Mouse (Mus musculus): ENCODE results near the gene Psmb11.

DNA sequence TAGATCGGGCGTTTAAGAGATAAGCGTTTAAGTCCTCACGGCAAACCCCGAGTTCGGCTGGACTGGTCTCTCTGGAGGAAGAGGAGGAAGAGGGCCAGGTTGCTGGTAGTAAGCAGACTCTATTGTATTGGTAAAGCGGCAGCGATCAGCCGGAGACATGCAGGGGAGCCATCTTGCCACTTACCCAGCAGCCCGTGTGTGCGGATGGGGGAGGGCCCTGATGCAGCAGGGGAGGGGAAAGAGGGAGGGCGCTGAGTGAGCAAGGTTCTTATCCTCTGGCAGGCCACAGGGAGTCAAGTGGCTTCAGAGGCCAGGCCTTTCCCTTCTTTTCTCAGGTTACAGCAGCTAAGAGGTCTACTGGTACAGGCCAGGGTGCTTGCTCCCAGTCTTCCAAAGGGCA, 32.3 kb downstream of the Psmb11 start:
- TF ChIP-seq EP300 (optimal IDR thresholded peaks at IDR 0.05) (no peak), CTCF (IDR thresholded peaks at IDR 0.05; ENCODE audit: low read depth) (peak; percentile 33)

All from stomach, postnatal 0 days (tissue).